Mouse (Mus musculus) forebrain, embryonic 11.5 days (tissue): ENCODE data around the gene Gpt2. TPM values are rescaled to one million over a fixed set of nuclear protein-coding genes. Genes with fewer than 3 reads are reported as not detected.

ENCODE experiments used
- ATAC-seq: fragments of 200-750 bp; cut with Nextera tagmentation; replicated peaks from 2 replicates; pipeline ENCODE4 v1.8.0; 2017; ENCODE audit warnings: moderate TSS enrichment; ENCODE audit not compliant: low FRiP score
- DNase-seq: peaks from one replicate; pipeline ENCODE4 v3.0.0-alpha.2; 2017; ENCODE audit warnings: low spot score
- H3K27ac ChIP-seq: fragments of 300-500 bp; sonication (generic); 2 replicates; pipeline ENCODE4 v1.5.1; 2014; ENCODE audit warnings: low read depth, low read length
- H3K27me3 ChIP-seq: fragments of 300-500 bp; sonication (generic); 2 replicates; pipeline ENCODE4 v1.6.1; 2014; ENCODE audit warnings: mild to moderate bottlenecking, low read length, mixed read lengths; ENCODE audit not compliant: control insufficient read depth, insufficient read depth
- H3K36me3 ChIP-seq: fragments of 300-500 bp; sonication (generic); 2 replicates; pipeline ENCODE4 v1.6.1; 2014; ENCODE audit warnings: mild to moderate bottlenecking, low read length, moderate library complexity, mixed read lengths; ENCODE audit not compliant: control insufficient read depth, insufficient read depth
- H3K4me1 ChIP-seq: fragments of 300-500 bp; sonication (generic); replicated peaks from 2 replicates; pipeline ENCODE4 v1.6.1; 2014; ENCODE audit warnings: low read length, mixed read lengths; ENCODE audit not compliant: control insufficient read depth, insufficient read depth
- H3K4me2 ChIP-seq: fragments of 300-500 bp; sonication (generic); 2 replicates; pipeline ENCODE4 v1.6.1; 2014; ENCODE audit warnings: low read depth, mild to moderate bottlenecking, low read length, moderate library complexity, mixed read lengths; ENCODE audit not compliant: severe bottlenecking
- H3K4me3 ChIP-seq: fragments of 300-500 bp; sonication (generic); 2 replicates; pipeline ENCODE4 v1.5.1; 2014; ENCODE audit warnings: low read depth, low read length
- H3K9ac ChIP-seq: fragments of 300-500 bp; sonication (generic); 2 replicates; pipeline ENCODE4 v1.6.1; 2014; ENCODE audit warnings: low read length
- H3K9me3 ChIP-seq: fragments of 300-500 bp; sonication (generic); 2 replicates; pipeline ENCODE4 v1.6.1; 2016; ENCODE audit warnings: low read length, mixed read lengths; ENCODE audit not compliant: control insufficient read depth
- WGBS: fragments of 180-500 bp; shearing (Covaris S2); extraction: QIAGEN DNeasy Blood & Tissue Kit; methylation state at CpG from one replicate; pipeline ENCODE4 v1.1.7; 2014; 5-methylcytosine and 5-hydroxymethylcytosine counted together
- polyA plus RNA-seq: library from polyadenylated mRNA; unstranded; fragments of >200 nt; fragmentation: Nextera tagmentation; extraction: Ambion mirVana; gene quantifications from 2 replicates; pipeline ENCODE4 v1.2.1, GENCODE M21; 2014

The Gpt2 gene
- polyA plus RNA-seq, 1 experiment from 2014 or later, result 38.6 TPM

- DNase-seq (no peak), ATAC-seq (no peak)
- H3K4me1 ChIP-seq, result no peaks in the 10 kb centered on the region
- no peak overlapping the region for H3K4me3 ChIP-seq
- WGBS, result 96% methylated on average over 2 of the region's 2 CpGs
- peaks cover 9% of the 10 kb centered on the region; the same call in 1 of the 2 replicates for H3K36me3 ChIP-seq
- H3K4me2 ChIP-seq, result no peak overlapping the region
- no peaks in the 10 kb centered on the region for H3K9me3 ChIP-seq
- no peak overlapping the region for H3K27ac ChIP-seq
- H3K9ac ChIP-seq, result no peak overlapping the region
- no peaks in the 10 kb centered on the region for H3K27me3 ChIP-seq
Measured at GRCm38 (mm10) chr8:85536332-85536731, 44.0 kb downstream of the Gpt2 start.

- H3K27ac ChIP-seq, result no peak overlapping the region
- DNase-seq (no peak), ATAC-seq (no peak)
- H3K9me3 ChIP-seq, result no peaks in the 10 kb centered on the region
- H3K36me3 ChIP-seq, result peaks cover 16% of the 10 kb centered on the region
- H3K9ac ChIP-seq, result no peak overlapping the region
- WGBS, result 90% methylated on average over 1 of the region's 1 CpGs
- no peaks in the 10 kb centered on the region for H3K27me3 ChIP-seq
- no peaks in the 10 kb centered on the region for H3K4me1 ChIP-seq
- H3K4me2 ChIP-seq, result no peak overlapping the region
- H3K4me3 ChIP-seq, result no peak overlapping the region
Measured at GRCm38 (mm10) chr8:85551934-85552333, 59.6 kb downstream of the Gpt2 start.

GRCm38 (mm10) chr8:85554391-85555180 is 62.2 kb downstream of the Gpt2 start:
- ATAC-seq (peak; percentile 90), DNase-seq (no peak)
- Histone ChIP-seq H3K4me2 (peak overlapping the region; percentile 70), H3K27ac (peak overlapping the region; percentile 80), H3K9me3 (no peaks in the 10 kb centered on the region), H3K4me3 (peak overlapping the region; percentile 92), H3K36me3 (no peaks in the 10 kb centered on the region; the same call in 1 of the 2 replicates), H3K4me1 (no peaks in the 10 kb centered on the region), H3K27me3 (no peaks in the 10 kb centered on the region), H3K9ac (peak overlapping the region; percentile 87)
- under 1% methylated on average over 59 of the region's 66 CpGs for WGBS

- Histone ChIP-seq H3K27ac (peak within 1 kb of the TSS; percentile 80), H3K9ac (peak within 1 kb of the TSS; percentile 87), H3K4me2 (peak within 1 kb of the TSS; percentile 73), H3K9me3 (no peaks in the 10 kb centered on the region), H3K27me3 (no peaks in the 10 kb centered on the region), H3K4me3 (peak within 1 kb of the TSS; percentile 92), H3K4me1 (no peaks in the 10 kb centered on the region), H3K36me3 (no peaks in the 10 kb centered on the region; the same call in 1 of the 2 replicates)
- ATAC-seq, result peak; percentile 95
- DNase-seq, result peak; percentile 96
- WGBS, result 1% methylated on average over 72 of the region's 77 CpGs
Measured at GRCm38 (mm10) chr8:85555181-85556145, 63.1 kb downstream of the Gpt2 start, which contains the start of gene Dnaja2. Gene Dnaja2 (minus strand): TSS chr8:85555344.

- 51% methylated on average over 2 of the region's 2 CpGs for WGBS
- no peak for ATAC-seq
- no peaks in the 10 kb centered on the region for H3K9me3 ChIP-seq
Measured at GRCm38 (mm10) chr8:85556986-85557600, 64.7 kb downstream of the Gpt2 start.

GRCm38 (mm10) chr8:85557601-85557986 is 65.2 kb downstream of the Gpt2 start:
- no peak overlapping the region for H3K9ac ChIP-seq
- no peaks in the 10 kb centered on the region for H3K36me3 ChIP-seq
- H3K4me2 ChIP-seq, result no peak overlapping the region
- no peaks in the 10 kb centered on the region for H3K9me3 ChIP-seq
- no peak for ATAC-seq
- WGBS, result 78% methylated on average over 3 of the region's 3 CpGs
- no peak overlapping the region for H3K4me3 ChIP-seq
- no peak overlapping the region for H3K27ac ChIP-seq
- no peaks in the 10 kb centered on the region for H3K27me3 ChIP-seq
- DNase-seq, result no peak
- no peaks in the 10 kb centered on the region for H3K4me1 ChIP-seq

More at GRCm38 (mm10) chr8:85556986-85557600, 64.7 kb downstream of the Gpt2 start:
- Histone ChIP-seq H3K27ac (no peak overlapping the region), H3K4me2 (no peak overlapping the region), H3K9ac (no peak overlapping the region), H3K36me3 (no peaks in the 10 kb centered on the region; the same call in 1 of the 2 replicates), H3K27me3 (no peaks in the 10 kb centered on the region), H3K4me3 (no peak overlapping the region), H3K4me1 (no peaks in the 10 kb centered on the region)
- DNase-seq, result no peak

GRCm38 (mm10) chr8:85559201-85559600 is 66.8 kb downstream of the Gpt2 start:
- Histone ChIP-seq H3K4me1 (no peaks in the 10 kb centered on the region), H3K9ac (no peak overlapping the region), H3K4me2 (no peak overlapping the region), H3K9me3 (no peaks in the 10 kb centered on the region), H3K36me3 (no peaks in the 10 kb centered on the region), H3K27ac (no peak overlapping the region), H3K4me3 (no peak overlapping the region), H3K27me3 (no peaks in the 10 kb centered on the region)
- ATAC-seq, result no peak
- DNase-seq, result no peak
- 95% methylated on average over 1 of the region's 1 CpGs for WGBS

- no peak overlapping the region for H3K4me3 ChIP-seq
- H3K4me2 ChIP-seq, result no peak overlapping the region
- H3K4me1 ChIP-seq, result no peaks in the 10 kb centered on the region
- no peaks in the 10 kb centered on the region for H3K9me3 ChIP-seq
- H3K36me3 ChIP-seq, result no peaks in the 10 kb centered on the region
- no peak for ATAC-seq
- H3K27ac ChIP-seq, result no peak overlapping the region
- H3K9ac ChIP-seq, result no peak overlapping the region
- DNase-seq, result no peak
- no peaks in the 10 kb centered on the region for H3K27me3 ChIP-seq
- 80% methylated on average over 2 of the region's 2 CpGs for WGBS
Measured at GRCm38 (mm10) chr8:85559966-85560365, 67.6 kb downstream of the Gpt2 start.
